Mouse (Mus musculus): ENCODE data around the gene Meioc.

- TF ChIP-seq GATA1 (IDR thresholded peaks at IDR 0.05; ENCODE audit: low read length) (no peak), TAL1 (IDR thresholded peaks at IDR 0.05; ENCODE audit: low read length) (no peak)
These were observed 36.2 kb upstream of the Meioc start for GRCm38 (mm10) chr11:102627171-102627931.
